Mouse (Mus musculus) limb, embryonic 14.5 days (tissue): ENCODE measurements at regions not wholly inside any gene's neighbourhood (a gene's known extent, or its start where the extent isn't known, plus 50 kb on each side); places are given as distances from the start of the nearest gene placed in this dataset.

Source experiments
- ATAC-seq: fragments of 200-750 bp; cut with Nextera tagmentation; 2 replicates; pipeline ENCODE4 v1.8.0; 2017; ENCODE audit warnings: low read depth, moderate number of reproducible peaks, moderate TSS enrichment; ENCODE audit not compliant: low FRiP score
- DNase-seq: peaks from one replicate; pipeline ENCODE4 v3.0.0-alpha.2; 2015; ENCODE audit warnings: low spot score
- H3K27ac ChIP-seq: fragments of 300-500 bp; sonication (generic); replicated peaks from 2 replicates; pipeline ENCODE4 v1.5.1; 2014; ENCODE audit warnings: low read depth, mild to moderate bottlenecking, low read length, moderate library complexity, mixed read lengths
- H3K27me3 ChIP-seq: fragments of 300-500 bp; sonication (generic); 2 replicates; pipeline ENCODE4 v1.6.1; 2014; ENCODE audit warnings: low read length, mixed read lengths; ENCODE audit not compliant: control insufficient read depth, insufficient read depth
- H3K36me3 ChIP-seq: fragments of 300-500 bp; sonication (generic); 2 replicates; pipeline ENCODE4 v1.6.1; 2014; ENCODE audit warnings: mild to moderate bottlenecking, low read length, moderate library complexity, mixed read lengths; ENCODE audit not compliant: control insufficient read depth, insufficient read depth
- H3K4me1 ChIP-seq: fragments of 300-500 bp; sonication (generic); 2 replicates; pipeline ENCODE4 v1.6.1; 2014; ENCODE audit warnings: antibody characterized with exemption, low read length, mixed read lengths; ENCODE audit not compliant: control insufficient read depth, insufficient read depth
- H3K4me2 ChIP-seq: fragments of 300-500 bp; sonication (generic); replicated peaks from 2 replicates; pipeline ENCODE4 v1.6.1; 2014; ENCODE audit warnings: low read depth, mild to moderate bottlenecking, low read length, moderate library complexity; ENCODE audit not compliant: severe bottlenecking
- H3K4me3 ChIP-seq: fragments of 300-500 bp; sonication (generic); replicated peaks from 2 replicates; pipeline ENCODE4 v1.5.1; 2014; ENCODE audit warnings: low read length
- H3K9ac ChIP-seq: fragments of 300-500 bp; sonication (generic); 2 replicates; pipeline ENCODE4 v1.6.1; 2014; ENCODE audit warnings: mild to moderate bottlenecking, low read depth, low read length, moderate library complexity; ENCODE audit not compliant: severe bottlenecking
- H3K9me3 ChIP-seq: fragments of 300-500 bp; sonication (generic); 2 replicates; pipeline ENCODE4 v1.6.1; 2016; ENCODE audit warnings: low read length; ENCODE audit not compliant: control insufficient read depth
- POLR2A ChIP-seq: fragments of 200-500 bp; IDR thresholded peaks from 2 replicates; pipeline ENCODE4 v1.8.0; 2012; ENCODE audit warnings: inconsistent platforms, mild to moderate bottlenecking, moderate library complexity, borderline replicate concordance; ENCODE audit not compliant: insufficient read depth, insufficient read length; ENCODE audit errors: extremely low read depth
- WGBS: fragments of 180-500 bp; shearing (Covaris S2); extraction: QIAGEN DNeasy Blood & Tissue Kit; methylation state at CpG from one replicate; pipeline ENCODE4 v1.1.7; 2014; 5-methylcytosine and 5-hydroxymethylcytosine counted together

DNA sequence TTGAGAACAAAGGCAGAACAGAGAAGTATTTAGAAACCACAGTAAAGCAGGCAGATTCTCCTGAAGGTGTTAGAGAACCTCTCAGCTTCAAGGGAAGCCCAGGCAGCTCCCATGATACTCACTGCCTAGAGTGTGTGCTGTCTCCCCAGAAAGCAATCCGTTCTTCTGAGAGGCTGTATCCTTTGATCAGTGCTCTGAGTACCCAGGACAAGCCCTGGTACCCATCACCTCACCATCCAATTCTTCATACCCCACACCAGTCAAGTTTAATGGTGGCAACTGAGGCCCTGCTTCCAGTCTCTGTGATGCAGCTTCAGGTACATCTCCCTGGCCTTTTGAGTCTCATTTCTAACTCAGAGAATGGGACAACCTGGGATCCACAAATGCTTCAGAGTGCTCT is 242.1 kb upstream of the Xylt1 start:
- no peak overlapping the region for H3K9ac ChIP-seq
- H3K4me3 ChIP-seq, result no peak overlapping the region
- no peak overlapping the region for H3K4me2 ChIP-seq
- H3K36me3 ChIP-seq, result no peaks in the 10 kb centered on the region
- 15% methylated on average over 1 of the region's 1 CpGs for WGBS
- H3K4me1 ChIP-seq, result peaks cover 7% of the 10 kb centered on the region; the same call in 1 of the 2 replicates
- no peaks in the 10 kb centered on the region for H3K27me3 ChIP-seq
- no peak for TF ChIP-seq POLR2A
- DNase-seq (no peak), ATAC-seq (no peak)
- H3K27ac ChIP-seq, result no peak overlapping the region
- H3K9me3 ChIP-seq, result no peaks in the 10 kb centered on the region

DNA sequence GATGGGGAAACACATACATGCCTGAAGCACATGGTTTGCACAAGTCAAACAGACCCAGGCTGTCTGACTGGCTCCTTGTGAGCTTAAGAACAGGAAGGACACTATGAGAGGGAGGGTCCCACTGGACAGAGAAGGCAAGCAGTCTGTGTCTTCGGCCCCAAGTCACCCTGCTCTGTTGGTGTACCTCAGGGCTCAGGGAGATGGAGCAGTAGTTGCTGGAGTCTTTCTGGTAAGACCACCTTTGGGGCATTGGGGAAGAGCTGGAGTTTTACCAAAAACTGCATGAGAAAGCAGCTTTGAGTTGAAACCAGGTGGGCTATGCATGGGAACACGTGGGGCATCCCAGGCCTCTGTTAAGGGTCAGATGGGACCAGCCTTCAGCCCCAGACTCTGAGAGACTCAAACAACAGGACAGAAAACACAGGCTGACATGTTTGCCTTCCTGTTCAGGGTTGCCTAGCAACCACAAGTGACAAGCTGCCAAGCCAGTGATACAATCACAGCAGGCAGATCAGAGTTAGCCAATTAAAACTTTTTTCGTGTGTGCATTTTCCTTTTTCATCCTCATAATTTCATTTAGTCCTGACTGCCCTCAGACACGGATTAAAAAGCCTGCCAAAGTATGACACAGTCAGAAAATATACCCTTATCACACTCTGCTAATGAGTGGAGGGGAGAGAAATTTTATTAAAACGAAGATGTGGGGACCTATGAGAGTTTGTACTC is 241.4 kb upstream of the Xylt1 start:
- 28% methylated on average over 5 of the region's 5 CpGs for WGBS
- ATAC-seq, result peak; percentile 70

DNA sequence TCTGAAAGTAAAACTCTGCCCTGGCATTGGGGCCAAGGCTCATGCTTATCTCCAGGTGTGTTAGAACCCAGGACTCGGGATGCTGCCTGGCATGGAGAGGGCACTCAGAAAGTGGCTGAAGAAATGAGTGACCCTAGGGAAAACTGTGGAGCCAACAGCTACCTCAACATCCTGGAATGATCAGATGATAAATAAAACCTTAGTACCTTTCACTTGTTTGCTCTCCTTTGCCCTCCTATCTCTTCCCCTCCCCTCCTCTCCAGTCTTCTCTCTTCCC is 240.9 kb upstream of the Xylt1 start:
- Histone ChIP-seq H3K4me3 (no peak overlapping the region), H3K4me2 (no peak overlapping the region), H3K4me1 (peaks cover 7% of the 10 kb centered on the region; the same call in 1 of the 2 replicates), H3K36me3 (no peaks in the 10 kb centered on the region), H3K9ac (no peak overlapping the region), H3K27ac (no peak overlapping the region), H3K9me3 (no peaks in the 10 kb centered on the region), H3K27me3 (no peaks in the 10 kb centered on the region)
- ATAC-seq, result no peak
- TF ChIP-seq POLR2A, result no peak
- no peak for DNase-seq
- WGBS, result 82% methylated on average over 1 of the region's 1 CpGs

More for the DNA sequence above, 241.4 kb upstream of the Xylt1 start:
- peak; percentile 64 for DNase-seq
- no peak for TF ChIP-seq POLR2A
- Histone ChIP-seq H3K4me2 (no peak overlapping the region), H3K9ac (no peak overlapping the region), H3K36me3 (no peaks in the 10 kb centered on the region), H3K27ac (0 out of 2 replicates have a peak overlapping the region, but pooled peaks have one; percentile 35), H3K27me3 (no peaks in the 10 kb centered on the region), H3K9me3 (no peaks in the 10 kb centered on the region), H3K4me3 (no peak overlapping the region), H3K4me1 (peaks cover 7% of the 10 kb centered on the region; the same call in 1 of the 2 replicates)

DNA sequence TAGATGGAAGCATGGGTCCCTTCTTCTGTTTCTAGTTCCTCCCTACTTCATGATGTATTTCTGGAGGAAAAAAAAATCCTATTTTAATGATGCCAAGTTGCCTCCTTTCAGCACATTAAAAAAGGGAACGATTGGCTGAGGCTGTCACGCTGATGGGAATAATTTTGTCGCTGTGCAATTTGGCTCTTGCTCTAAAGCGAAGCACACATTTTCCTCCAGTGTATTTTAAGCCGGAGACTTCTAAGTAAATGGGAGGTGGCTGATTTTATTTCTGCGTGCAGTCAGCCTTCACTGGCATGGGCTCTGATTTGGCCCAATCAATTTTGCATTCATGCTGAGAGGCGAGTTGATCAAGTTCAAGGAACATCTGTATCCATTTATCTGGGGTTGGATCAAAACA is 234.0 kb upstream of the Xylt1 start:
- ATAC-seq (no peak), DNase-seq (no peak)
- TF ChIP-seq POLR2A, result no peak
- WGBS, result 32% methylated on average over 7 of the region's 7 CpGs
- no peaks in the 10 kb centered on the region for H3K27me3 ChIP-seq
- no peaks in the 10 kb centered on the region for H3K9me3 ChIP-seq
- no peaks in the 10 kb centered on the region for H3K36me3 ChIP-seq
- peaks cover 13% of the 10 kb centered on the region for H3K4me1 ChIP-seq
- H3K4me3 ChIP-seq, result no peak overlapping the region
- H3K9ac ChIP-seq, result no peak overlapping the region
- H3K4me2 ChIP-seq, result no peak overlapping the region
- no peak overlapping the region for H3K27ac ChIP-seq

DNA sequence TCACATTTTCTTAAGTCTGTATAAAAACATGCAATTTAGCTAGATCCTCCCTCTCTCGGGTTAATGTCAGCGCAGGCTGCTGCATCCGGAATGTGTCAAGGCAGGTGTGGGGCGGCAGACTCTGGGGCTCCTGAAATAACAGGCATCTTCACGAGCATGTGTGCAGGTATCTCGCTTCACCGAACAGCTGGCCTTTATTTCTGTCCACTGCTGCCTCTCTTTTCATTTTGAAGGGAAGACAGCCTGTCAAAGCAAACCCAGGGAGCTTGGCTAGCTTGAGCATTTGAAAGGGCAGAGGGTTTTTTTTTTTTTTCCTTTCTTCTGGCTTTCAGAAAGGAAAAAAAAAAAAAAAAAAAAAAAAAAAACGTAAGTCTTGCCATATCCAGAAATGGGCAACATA is 230.4 kb upstream of the Xylt1 start:
- H3K4me3 ChIP-seq, result no peak overlapping the region
- no peak for TF ChIP-seq POLR2A
- DNase-seq, result no peak
- no peak overlapping the region for H3K27ac ChIP-seq
- ATAC-seq, result no peak
- no peaks in the 10 kb centered on the region for H3K27me3 ChIP-seq
- no peaks in the 10 kb centered on the region for H3K9me3 ChIP-seq
- H3K4me1 ChIP-seq, result peaks cover 13% of the 10 kb centered on the region
- no peak overlapping the region for H3K4me2 ChIP-seq
- no peak overlapping the region for H3K9ac ChIP-seq
- 42% methylated on average over 8 of the region's 8 CpGs for WGBS
- H3K36me3 ChIP-seq, result no peaks in the 10 kb centered on the region
